Mouse (Mus musculus): ENCODE results near the gene Islr. TPM values are rescaled to one million over a fixed set of nuclear protein-coding genes. Genes with fewer than 3 reads are reported as not detected.

Islr gene
- total and polyA plus RNA-seq, 3 experiments, result not detected

DNA sequence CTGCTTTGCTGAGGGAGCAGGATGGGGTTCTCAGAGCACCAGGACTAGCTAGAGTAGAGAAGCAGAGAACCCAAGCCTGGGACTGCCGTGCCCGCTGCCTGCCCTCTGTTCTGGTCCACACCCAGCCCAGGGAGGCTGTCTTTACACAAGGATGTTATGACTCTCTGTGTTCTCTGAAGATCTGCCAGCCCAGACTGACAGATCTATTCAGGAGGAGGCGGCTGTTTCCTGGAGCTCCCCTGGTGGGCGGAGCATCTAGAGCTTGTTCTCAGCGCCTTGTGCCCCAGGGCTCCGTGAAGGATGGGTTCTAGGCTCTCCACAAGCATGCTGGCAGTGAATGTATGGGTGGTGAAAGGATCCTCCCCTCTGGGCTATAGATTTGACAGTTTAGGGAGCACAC is 64.2 kb downstream of the Islr start:
- H3K79me2 ChIP-seq (ENCODE audit: control insufficient read depth, insufficient read depth, low read length, poor library complexity), result no peaks in the 10 kb centered on the region
- TF ChIP-seq USF2 (IDR thresholded peaks at IDR 0.05; ENCODE audit: borderline replicate concordance in 1 of 2, insufficient read depth in 1 of 2, low read depth in 1 of 2, low read length in 2 of 2) (no peak), TCF12 (IDR thresholded peaks at IDR 0.05; ENCODE audit: low read depth, low read length) (no peak), CHD2 (IDR thresholded peaks at IDR 0.05; ENCODE audit: low read length) (no peak)
- H3K27ac ChIP-seq (ENCODE audit: control insufficient read depth, low read depth, low read length), result no peak overlapping the region
- no peak overlapping the region for H3K4me3 ChIP-seq (ENCODE audit: control insufficient read depth in 1 of 2, insufficient read depth in 1 of 2, low read depth in 2 of 2, low read length in 2 of 2)
- H3K27me3 ChIP-seq (ENCODE audit: control insufficient read depth in 1 of 2, insufficient read depth in 2 of 2, low read length in 2 of 2), result peaks cover 3 to 25% of the 10 kb centered on the region in 2 experiments
- H3K36me3 ChIP-seq (ENCODE audit: control insufficient read depth in 1 of 2, insufficient read depth in 2 of 2, low read length in 2 of 2), result no peaks in the 10 kb centered on the region
- no peak for DNase-seq (ENCODE audit: low read depth, low spot score)
- no peak overlapping the region for H3K9ac ChIP-seq (ENCODE audit: control insufficient read depth, low read depth, low read length, poor library complexity, severe bottlenecking)
- no peaks in the 10 kb centered on the region for H3K4me1 ChIP-seq (ENCODE audit: control insufficient read depth in 1 of 2, insufficient read depth in 2 of 2, low read length in 2 of 2)
- no peaks in the 10 kb centered on the region for H3K9me3 ChIP-seq (replicated peaks; ENCODE audit: insufficient read depth, low read length)

DNA sequence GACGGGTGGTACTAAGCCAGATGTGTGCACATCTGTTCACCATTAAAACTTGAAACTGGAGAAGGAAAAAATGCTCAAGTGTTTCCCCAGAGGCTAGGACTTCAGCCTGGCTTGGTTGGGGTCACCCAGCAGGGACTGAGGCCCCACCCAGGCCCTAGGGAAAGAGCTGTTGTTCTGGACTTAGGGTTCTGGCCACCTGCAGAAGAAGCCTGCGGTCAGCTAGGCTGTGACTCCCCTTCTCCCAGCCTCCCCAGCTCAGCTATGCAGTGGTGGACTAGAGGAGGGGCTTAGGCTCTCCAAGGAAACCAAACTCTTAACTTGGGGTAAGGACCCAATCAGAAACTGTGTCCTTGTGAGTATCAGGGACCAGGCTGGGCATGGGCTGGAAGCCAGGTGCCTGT is 68.2 kb downstream of the Islr start:
- Histone ChIP-seq H3K79me2 (ENCODE audit: control insufficient read depth, insufficient read depth, low read length, poor library complexity) (no peaks in the 10 kb centered on the region), H3K4me1 (ENCODE audit: control insufficient read depth in 1 of 2, insufficient read depth in 2 of 2, low read length in 2 of 2) (no peaks in the 10 kb centered on the region), H3K4me3 (ENCODE audit: control insufficient read depth in 1 of 2, insufficient read depth in 1 of 2, low read depth in 2 of 2, low read length in 2 of 2) (no peak overlapping the region), H3K9ac (ENCODE audit: control insufficient read depth, low read depth, low read length, poor library complexity, severe bottlenecking) (no peak overlapping the region), H3K27ac (ENCODE audit: control insufficient read depth, low read depth, low read length) (no peak overlapping the region), H3K36me3 (ENCODE audit: control insufficient read depth in 1 of 2, insufficient read depth in 2 of 2, low read length in 2 of 2) (no peaks in the 10 kb centered on the region), H3K9me3 (replicated peaks; ENCODE audit: insufficient read depth, low read length) (no peaks in the 10 kb centered on the region), H3K27me3 (ENCODE audit: control insufficient read depth in 1 of 2, insufficient read depth in 2 of 2, low read length in 2 of 2) (peaks cover 4 to 25% of the 10 kb centered on the region in 2 experiments; a peak in 3 of 4 replicates)
- no peak for DNase-seq (ENCODE audit: low read depth, low spot score)
- TF ChIP-seq MYC (IDR thresholded peaks at IDR 0.05; ENCODE audit: low read depth, low read length), result no peak
- TF ChIP-seq CHD2 (IDR thresholded peaks at IDR 0.05; ENCODE audit: low read length), result no peak
- no peak for TF ChIP-seq MAX (IDR thresholded peaks at IDR 0.05; ENCODE audit: low read length)
- TF ChIP-seq KAT2A (conservative IDR thresholded peaks at IDR 0.05; ENCODE audit: low read depth, low read length), result no peak
- TF ChIP-seq MXI1 (IDR thresholded peaks at IDR 0.05; ENCODE audit: low read depth, low read length), result no peak
- no peak for TF ChIP-seq TCF12 (IDR thresholded peaks at IDR 0.05; ENCODE audit: low read depth, low read length)
- TF ChIP-seq POLR2AphosphoS2 (IDR thresholded peaks at IDR 0.05; ENCODE audit: low read length), result no peak
- TF ChIP-seq ZNF384 (IDR thresholded peaks at IDR 0.05; ENCODE audit: low read depth, low read length), result no peak
- no peak for TF ChIP-seq USF2 (IDR thresholded peaks at IDR 0.05; ENCODE audit: borderline replicate concordance in 1 of 2, insufficient read depth in 1 of 2, low read depth in 1 of 2, low read length in 2 of 2)

DNA sequence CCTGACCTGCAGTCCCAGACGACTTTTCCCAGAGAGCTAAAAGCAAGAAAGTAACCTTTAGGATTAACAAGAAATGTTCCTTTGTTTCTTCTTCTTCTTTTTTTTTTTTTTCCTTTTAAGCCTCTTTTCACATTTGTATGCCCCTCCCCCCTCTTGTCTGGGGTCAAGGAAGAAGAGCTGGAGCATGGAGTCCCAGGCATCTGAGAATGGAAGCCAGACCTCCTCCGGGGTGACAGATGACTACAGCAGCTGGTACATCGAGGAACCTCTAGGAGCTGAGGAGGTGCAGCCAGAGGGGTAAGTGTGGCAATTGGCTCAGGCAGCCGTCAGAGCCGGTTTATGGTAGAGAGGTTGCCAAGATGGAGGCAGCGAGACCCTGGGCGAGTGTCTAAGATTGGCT is 69.2 kb downstream of the Islr start:
- no peak for DNase-seq (ENCODE audit: low read depth, low spot score)
- no peak for TF ChIP-seq NELFE (IDR thresholded peaks at IDR 0.05; ENCODE audit: low read depth, low read length)
- no peak for TF ChIP-seq MXI1 (IDR thresholded peaks at IDR 0.05; ENCODE audit: low read depth, low read length)
- TF ChIP-seq MAFK (IDR thresholded peaks at IDR 0.05; ENCODE audit: borderline replicate concordance, low read depth, low read length), result no peak
- Histone ChIP-seq H3K36me3 (ENCODE audit: control insufficient read depth in 1 of 2, insufficient read depth in 2 of 2, low read length in 2 of 2) (no peaks in the 10 kb centered on the region), H3K9me3 (replicated peaks; ENCODE audit: insufficient read depth, low read length) (no peaks in the 10 kb centered on the region), H3K27me3 (ENCODE audit: control insufficient read depth in 1 of 2, insufficient read depth in 2 of 2, low read length in 2 of 2) (peaks cover 4 to 22% of the 10 kb centered on the region in 2 experiments; a peak in 3 of 4 replicates), H3K9ac (ENCODE audit: control insufficient read depth, low read depth, low read length, poor library complexity, severe bottlenecking) (no peak overlapping the region), H3K27ac (ENCODE audit: control insufficient read depth, low read depth, low read length) (no peak overlapping the region), H3K79me2 (ENCODE audit: control insufficient read depth, insufficient read depth, low read length, poor library complexity) (no peaks in the 10 kb centered on the region), H3K4me1 (ENCODE audit: control insufficient read depth in 1 of 2, insufficient read depth in 2 of 2, low read length in 2 of 2) (no peaks in the 10 kb centered on the region), H3K4me3 (ENCODE audit: control insufficient read depth in 1 of 2, insufficient read depth in 1 of 2, low read depth in 2 of 2, low read length in 2 of 2) (no peak overlapping the region)

Measured in MEL (cell line).